Mouse (Mus musculus): ENCODE data around the gene Prr19. TPM values are rescaled to one million over a fixed set of nuclear protein-coding genes. Genes with fewer than 3 reads are reported as not detected.
"Not testable (repeated sequence)": the region's sequence is repeated elsewhere in the genome, so short reads cannot be mapped to it uniquely, and the experiment has no call there.

The Prr19 gene
- polyA plus RNA-seq, 1 experiment, result not detected

GRCm38 (mm10) chr7:25316532-25317445 is 15.6 kb downstream of the Prr19 start, which contains the start of gene Megf8:
Gene Megf8 (plus strand): TSS chr7:25317164.
- H3K27ac ChIP-seq (ENCODE audit: insufficient read depth, low read length), result peak within 1 kb of the TSS; percentile 39
- peak within 1 kb of the TSS; percentile 72 for H3K4me3 ChIP-seq (ENCODE audit: insufficient read depth, low read length)
- H3K4me1 ChIP-seq (ENCODE audit: control insufficient read depth, insufficient read depth, low read length), result no peaks in the 10 kb centered on the region; the same call in 1 of the 2 replicates
- peak; percentile 70; the same call in 1 of the 2 replicates for TF ChIP-seq CTCF (IDR thresholded peaks at IDR 0.05; ENCODE audit: borderline replicate concordance, insufficient read depth, low read length)
- peak; percentile 66 for TF ChIP-seq POLR2A (IDR thresholded peaks at IDR 0.05; ENCODE audit: low read depth, low read length)

GRCm38 (mm10) chr7:25317446-25317999 is 16.3 kb downstream of the Prr19 start:
- H3K4me1 ChIP-seq (ENCODE audit: control insufficient read depth, insufficient read depth, low read length), result no peaks in the 10 kb centered on the region; the same call in 1 of the 2 replicates
- peak overlapping the region; percentile 39 for H3K27ac ChIP-seq (ENCODE audit: insufficient read depth, low read length)
- H3K4me3 ChIP-seq (ENCODE audit: insufficient read depth, low read length), result peak overlapping the region; percentile 72
- no peak for TF ChIP-seq CTCF (IDR thresholded peaks at IDR 0.05; ENCODE audit: borderline replicate concordance, insufficient read depth, low read length)
- no peak; the same call in 1 of the 2 replicates for TF ChIP-seq POLR2A (IDR thresholded peaks at IDR 0.05; ENCODE audit: low read depth, low read length)

GRCm38 (mm10) chr7:25322058-25322484 is 20.9 kb downstream of the Prr19 start:
- Histone ChIP-seq H3K27ac (ENCODE audit: insufficient read depth, low read length) (peak overlapping the region; percentile 92), H3K4me1 (ENCODE audit: control insufficient read depth, insufficient read depth, low read length) (peaks cover 4% of the 10 kb centered on the region), H3K4me3 (ENCODE audit: insufficient read depth, low read length) (peak overlapping the region; percentile 24; the same call in 1 of the 2 replicates)
- peak; percentile 65 for TF ChIP-seq POLR2A (IDR thresholded peaks at IDR 0.05; ENCODE audit: low read depth, low read length)
- TF ChIP-seq CTCF (IDR thresholded peaks at IDR 0.05; ENCODE audit: borderline replicate concordance, insufficient read depth, low read length), result no peak

- peaks cover 4% of the 10 kb centered on the region for H3K4me1 ChIP-seq (ENCODE audit: control insufficient read depth, insufficient read depth, low read length)
- no peak overlapping the region for H3K27ac ChIP-seq (ENCODE audit: insufficient read depth, low read length)
- TF ChIP-seq POLR2A (IDR thresholded peaks at IDR 0.05; ENCODE audit: low read depth, low read length), result no peak
- no peak for TF ChIP-seq CTCF (IDR thresholded peaks at IDR 0.05; ENCODE audit: borderline replicate concordance, insufficient read depth, low read length)
- H3K4me3 ChIP-seq (ENCODE audit: insufficient read depth, low read length), result no peak overlapping the region
These were observed 22.0 kb downstream of the Prr19 start for GRCm38 (mm10) chr7:25323219-25323618.

- not testable (repeated sequence) for H3K4me3 ChIP-seq (ENCODE audit: insufficient read depth, low read length); H3K27ac ChIP-seq (ENCODE audit: insufficient read depth, low read length); H3K4me1 ChIP-seq (ENCODE audit: control insufficient read depth, insufficient read depth, low read length)
These were observed 24.2 kb downstream of the Prr19 start for GRCm38 (mm10) chr7:25325431-25325830.

- TF ChIP-seq CTCF (IDR thresholded peaks at IDR 0.05; ENCODE audit: borderline replicate concordance, insufficient read depth, low read length), result no peak
- no peak for TF ChIP-seq POLR2A (IDR thresholded peaks at IDR 0.05; ENCODE audit: low read depth, low read length)
- H3K4me1 ChIP-seq (ENCODE audit: control insufficient read depth, insufficient read depth, low read length), result peaks cover 4% of the 10 kb centered on the region
- no peak overlapping the region for H3K4me3 ChIP-seq (ENCODE audit: insufficient read depth, low read length)
- no peak overlapping the region for H3K27ac ChIP-seq (ENCODE audit: insufficient read depth, low read length)
These were observed 25.0 kb downstream of the Prr19 start for GRCm38 (mm10) chr7:25326233-25326632.

- Histone ChIP-seq H3K4me3 (ENCODE audit: insufficient read depth, low read length) (no peak overlapping the region), H3K4me1 (ENCODE audit: control insufficient read depth, insufficient read depth, low read length) (no peaks in the 10 kb centered on the region), H3K27ac (ENCODE audit: insufficient read depth, low read length) (no peak overlapping the region)
- peak; percentile 97 for TF ChIP-seq CTCF (IDR thresholded peaks at IDR 0.05; ENCODE audit: borderline replicate concordance, insufficient read depth, low read length)
- no peak for TF ChIP-seq POLR2A (IDR thresholded peaks at IDR 0.05; ENCODE audit: low read depth, low read length)
These were observed 32.5 kb downstream of the Prr19 start for GRCm38 (mm10) chr7:25333596-25334307.

GRCm38 (mm10) chr7:25334472-25334871 is 33.3 kb downstream of the Prr19 start:
- Histone ChIP-seq H3K4me1 (ENCODE audit: control insufficient read depth, insufficient read depth, low read length) (no peaks in the 10 kb centered on the region), H3K4me3 (ENCODE audit: insufficient read depth, low read length) (no peak overlapping the region), H3K27ac (ENCODE audit: insufficient read depth, low read length) (no peak overlapping the region)
- TF ChIP-seq POLR2A (IDR thresholded peaks at IDR 0.05; ENCODE audit: low read depth, low read length) (no peak), CTCF (IDR thresholded peaks at IDR 0.05; ENCODE audit: borderline replicate concordance, insufficient read depth, low read length) (no peak)

GRCm38 (mm10) chr7:25339329-25339728 is 38.1 kb downstream of the Prr19 start:
- Histone ChIP-seq H3K4me1 (ENCODE audit: control insufficient read depth, insufficient read depth, low read length) (no peaks in the 10 kb centered on the region), H3K27ac (ENCODE audit: insufficient read depth, low read length) (no peak overlapping the region), H3K4me3 (ENCODE audit: insufficient read depth, low read length) (no peak overlapping the region)
- TF ChIP-seq CTCF (IDR thresholded peaks at IDR 0.05; ENCODE audit: borderline replicate concordance, insufficient read depth, low read length), result no peak
- no peak for TF ChIP-seq POLR2A (IDR thresholded peaks at IDR 0.05; ENCODE audit: low read depth, low read length)
